Mouse (Mus musculus): ENCODE measurements around the gene Dennd1c. TPM values are rescaled to one million over a fixed set of nuclear protein-coding genes. Genes with fewer than 3 reads are reported as not detected.

Dennd1c gene
- total and polyA plus RNA-seq, 2 experiments from 2014 or later = 0.70 to 2.1 TPM

GRCm38 (mm10) chr17:57108040-57108665 is 29.8 kb upstream of the Dennd1c start:
- TF ChIP-seq CTCF (IDR thresholded peaks at IDR 0.05; ENCODE audit: low read depth) = no peak
- no peak for TF ChIP-seq EP300 (IDR thresholded peaks at IDR 0.05; ENCODE audit: low read depth)
- DNase-seq (ENCODE audit: low spot score) = no peak
- Histone ChIP-seq H3K4me2 (ENCODE audit: low read depth, low read length) (no peak overlapping the region), H3K27me3 (ENCODE audit: control insufficient read depth, insufficient read depth, low read length) (0 out of 2 replicates have a peak, but pooled peaks cover 4% of the 10 kb centered on the region), H3K4me3 (ENCODE audit: low read depth, low read length) (no peak overlapping the region), H3K9me3 (replicated peaks; ENCODE audit: control insufficient read depth, low read length) (no peaks in the 10 kb centered on the region), H3K9ac (replicated peaks; ENCODE audit: low read depth, low read length) (no peak overlapping the region), H3K36me3 (replicated peaks; ENCODE audit: control insufficient read depth, insufficient read depth, low read length) (no peaks in the 10 kb centered on the region), H3K27ac (ENCODE audit: low read depth) (no peak overlapping the region), H3K4me1 (ENCODE audit: control insufficient read depth, insufficient read depth) (peaks cover 17% of the 10 kb centered on the region; the same call in 1 of the 2 replicates)
- no peak for ATAC-seq (ENCODE audit: insufficient read depth, low read depth)
- WGBS = 75% methylated on average over 7 of the region's 7 CpGs

GRCm38 (mm10) chr17:57107064-57107463 is 28.8 kb upstream of the Dennd1c start:
- ATAC-seq (ENCODE audit: insufficient read depth, low read depth) = no peak
- no peak overlapping the region for H3K4me2 ChIP-seq (ENCODE audit: low read depth, low read length)
- 80% methylated on average over 5 of the region's 5 CpGs for WGBS
- H3K27me3 ChIP-seq (ENCODE audit: control insufficient read depth, insufficient read depth, low read length) = 0 out of 2 replicates have a peak, but pooled peaks cover 4% of the 10 kb centered on the region
- no peaks in the 10 kb centered on the region for H3K36me3 ChIP-seq (replicated peaks; ENCODE audit: control insufficient read depth, insufficient read depth, low read length)
- TF ChIP-seq EP300 (IDR thresholded peaks at IDR 0.05; ENCODE audit: low read depth) (no peak), CTCF (IDR thresholded peaks at IDR 0.05; ENCODE audit: low read depth) (no peak)
- H3K4me3 ChIP-seq (ENCODE audit: low read depth, low read length) = no peak overlapping the region
- H3K9ac ChIP-seq (replicated peaks; ENCODE audit: low read depth, low read length) = no peak overlapping the region
- H3K9me3 ChIP-seq (replicated peaks; ENCODE audit: control insufficient read depth, low read length) = no peaks in the 10 kb centered on the region
- H3K27ac ChIP-seq (ENCODE audit: low read depth) = no peak overlapping the region
- no peak for DNase-seq (ENCODE audit: low spot score)
- peaks cover 17% of the 10 kb centered on the region; the same call in 1 of the 2 replicates for H3K4me1 ChIP-seq (ENCODE audit: control insufficient read depth, insufficient read depth)

GRCm38 (mm10) chr17:57106035-57106368 is 27.7 kb upstream of the Dennd1c start:
- Histone ChIP-seq H3K9me3 (replicated peaks; ENCODE audit: control insufficient read depth, low read length) (no peaks in the 10 kb centered on the region), H3K4me1 (ENCODE audit: control insufficient read depth, insufficient read depth) (peaks cover 17% of the 10 kb centered on the region; the same call in 1 of the 2 replicates), H3K36me3 (replicated peaks; ENCODE audit: control insufficient read depth, insufficient read depth, low read length) (no peaks in the 10 kb centered on the region), H3K27ac (ENCODE audit: low read depth) (no peak overlapping the region), H3K4me3 (ENCODE audit: low read depth, low read length) (peak overlapping the region; percentile 60), H3K9ac (replicated peaks; ENCODE audit: low read depth, low read length) (peak overlapping the region; percentile 52; the same call in 1 of the 2 replicates), H3K27me3 (ENCODE audit: control insufficient read depth, insufficient read depth, low read length) (0 out of 2 replicates have a peak, but pooled peaks cover 4% of the 10 kb centered on the region), H3K4me2 (ENCODE audit: low read depth, low read length) (peak overlapping the region; percentile 92)
- TF ChIP-seq EP300 (IDR thresholded peaks at IDR 0.05; ENCODE audit: low read depth) = no peak
- TF ChIP-seq CTCF (IDR thresholded peaks at IDR 0.05; ENCODE audit: low read depth) = no peak
- DNase-seq (ENCODE audit: low spot score) = no peak
- WGBS = 31% methylated on average over 9 of the region's 9 CpGs
- no peak for ATAC-seq (ENCODE audit: insufficient read depth, low read depth)

- Histone ChIP-seq H3K4me2 (ENCODE audit: low read depth, low read length) (peak within 1 kb of the TSS; percentile 92), H3K27ac (ENCODE audit: low read depth) (no peak within 1 kb of the TSS), H3K9me3 (replicated peaks; ENCODE audit: control insufficient read depth, low read length) (no peaks in the 10 kb centered on the region), H3K4me1 (ENCODE audit: control insufficient read depth, insufficient read depth) (peaks cover 17% of the 10 kb centered on the region; the same call in 1 of the 2 replicates), H3K4me3 (ENCODE audit: low read depth, low read length) (peak within 1 kb of the TSS; percentile 60), H3K36me3 (replicated peaks; ENCODE audit: control insufficient read depth, insufficient read depth, low read length) (no peaks in the 10 kb centered on the region), H3K27me3 (ENCODE audit: control insufficient read depth, insufficient read depth, low read length) (0 out of 2 replicates have a peak, but pooled peaks cover 4% of the 10 kb centered on the region), H3K9ac (replicated peaks; ENCODE audit: low read depth, low read length) (peak within 1 kb of the TSS; percentile 52)
- peak; percentile 43 for ATAC-seq (ENCODE audit: insufficient read depth, low read depth)
- no peak for DNase-seq (ENCODE audit: low spot score)
- TF ChIP-seq CTCF (IDR thresholded peaks at IDR 0.05; ENCODE audit: low read depth) (no peak), EP300 (IDR thresholded peaks at IDR 0.05; ENCODE audit: low read depth) (no peak)
- under 1% methylated on average over 57 of the region's 61 CpGs for WGBS
Observed at GRCm38 (mm10) chr17:57105181-57106034, 27.1 kb upstream of the Dennd1c start, which contains the start of gene Tnfsf9. TSS of gene Tnfsf9 (plus strand) at chr17:57105325.

- Histone ChIP-seq H3K27ac (ENCODE audit: low read depth) (no peak overlapping the region), H3K4me1 (ENCODE audit: control insufficient read depth, insufficient read depth) (peaks cover 17% of the 10 kb centered on the region; the same call in 1 of the 2 replicates), H3K9ac (replicated peaks; ENCODE audit: low read depth, low read length) (peak overlapping the region; percentile 52; the same call in 1 of the 2 replicates), H3K27me3 (ENCODE audit: control insufficient read depth, insufficient read depth, low read length) (0 out of 2 replicates have a peak, but pooled peaks cover 4% of the 10 kb centered on the region), H3K4me3 (ENCODE audit: low read depth, low read length) (peak overlapping the region; percentile 60), H3K36me3 (replicated peaks; ENCODE audit: control insufficient read depth, insufficient read depth, low read length) (no peaks in the 10 kb centered on the region), H3K4me2 (ENCODE audit: low read depth, low read length) (peak overlapping the region; percentile 92), H3K9me3 (replicated peaks; ENCODE audit: control insufficient read depth, low read length) (no peaks in the 10 kb centered on the region)
- WGBS = 43% methylated on average over 4 of the region's 4 CpGs
- no peak for DNase-seq (ENCODE audit: low spot score)
- TF ChIP-seq EP300 (IDR thresholded peaks at IDR 0.05; ENCODE audit: low read depth) (no peak), CTCF (IDR thresholded peaks at IDR 0.05; ENCODE audit: low read depth) (no peak)
- ATAC-seq (ENCODE audit: insufficient read depth, low read depth) = 0 out of 2 replicates have a peak, but pooled peaks have one; percentile 35
Observed at GRCm38 (mm10) chr17:57104496-57104895, 26.2 kb upstream of the Dennd1c start.
